In genomic region chr6:127237168-127237567, GRCm38 (mm10) we compare ENCODE assay signal across 14 mouse cellular contexts.
"Had no signal": no experiment of that assay in that cellular context is flagged by ENCODE, and none has a peak within 500 bp of the region (broad histone marks: within the 10 kb centered on the region; RNA-seq: fewer than 3 reads in every experiment).

No protein-coding gene starts in this region.

- H3K9me3 ChIP-seq: lung, embryonic 15.5 days; midbrain, embryonic 15.5 days; neural tube, embryonic 12.5 days had no signal

- H3K27ac ChIP-seq: liver, embryonic 14.5 days; lung, embryonic 15.5 days; macrophage; midbrain, embryonic 12.5 days; midbrain, embryonic 15.5 days; neural tube, embryonic 12.5 days had no signal

- H3K36me3 ChIP-seq: lung, embryonic 15.5 days; midbrain, embryonic 12.5 days; midbrain, embryonic 15.5 days; neural tube, embryonic 12.5 days had no signal

- DNase-seq: lung, adult 2 months; lung, postnatal 14 days; right cerebral cortex, postnatal 14 days; thymus, adult 18-20 months; thymus, postnatal 25 days; thymus, postnatal 4 days had no signal

- H3K4me1 ChIP-seq: lung, embryonic 15.5 days; midbrain, embryonic 15.5 days; neural tube, embryonic 12.5 days had no signal

- H3K4me2 ChIP-seq: lung, embryonic 15.5 days; midbrain, embryonic 12.5 days; midbrain, embryonic 15.5 days; neural tube, embryonic 12.5 days had no signal

- H3K9ac ChIP-seq: liver, embryonic 14.5 days; lung, embryonic 15.5 days; midbrain, embryonic 12.5 days; midbrain, embryonic 15.5 days; neural tube, embryonic 12.5 days had no signal

- H3K4me3 ChIP-seq: lung, embryonic 15.5 days; megakaryocyte, embryonic 14.5 days; midbrain, embryonic 12.5 days; midbrain, embryonic 15.5 days; neural tube, embryonic 12.5 days had no signal

- H3K27me3 ChIP-seq: lung, embryonic 15.5 days; megakaryocyte, embryonic 14.5 days; midbrain, embryonic 12.5 days; midbrain, embryonic 15.5 days; neural tube, embryonic 12.5 days had no signal

- ATAC-seq: lung, postnatal 0 days had no signal
